Mouse (Mus musculus) MEL (cell line): ENCODE data around the gene Fam53b. TPM values are rescaled to one million over a fixed set of nuclear protein-coding genes. Genes with fewer than 3 reads are reported as not detected.

Experiments used
- DNase-seq: peaks from one replicate; pipeline ENCODE4 v3.0.0; 2011; ENCODE audit warnings: low read depth, low spot score
- H3K27ac ChIP-seq: 2 replicates; pipeline ENCODE4 v1.5.1; 2012; ENCODE audit warnings: low read depth, mild to moderate bottlenecking, control low read depth, low read length, moderate library complexity; ENCODE audit not compliant: control insufficient read depth
- H3K27me3 ChIP-seq, 2 experiments: fragments of 150-350 bp in 1 of 2; sonication (generic) in 1 of 2; 2 replicates each; pipeline ENCODE4 v1.6.1; 2012; ENCODE audit warnings: low read length in 2 of 2, mild to moderate bottlenecking in 2 of 2, improper control_type of control experiment in 1 of 2, moderate library complexity in 1 of 2; ENCODE audit not compliant: insufficient read depth in 2 of 2, control insufficient read depth in 1 of 2
- H3K36me3 ChIP-seq, 2 experiments: 2 replicates each; pipeline ENCODE4 v1.6.1; 2012 to 2014; ENCODE audit warnings: low read length in 2 of 2, improper control_type of control experiment in 1 of 2, inconsistent platforms in 1 of 2, mild to moderate bottlenecking in 1 of 2; ENCODE audit not compliant: insufficient read depth in 2 of 2, control insufficient read depth in 1 of 2
- H3K4me1 ChIP-seq, 2 experiments: fragments of 150-350 bp in 1 of 2; sonication (generic) in 1 of 2; 2 replicates each; pipeline ENCODE4 v1.6.1; 2012; ENCODE audit warnings: low read length in 2 of 2, improper control_type of control experiment in 1 of 2, mild to moderate bottlenecking in 1 of 2; ENCODE audit not compliant: insufficient read depth in 2 of 2, control insufficient read depth in 1 of 2
- H3K4me3 ChIP-seq, 2 experiments: fragments of 150-350 bp in 1 of 2; sonication (generic) in 1 of 2; 2 replicates each; pipeline ENCODE4 v1.5.1; 2012; ENCODE audit warnings: low read depth in 2 of 2, low read length in 2 of 2, mild to moderate bottlenecking in 2 of 2, moderate library complexity in 2 of 2, control low read depth in 1 of 2, improper control_type of control experiment in 1 of 2; ENCODE audit not compliant: control insufficient read depth in 1 of 2, insufficient read depth in 1 of 2
- H3K79me2 ChIP-seq: 2 replicates; pipeline ENCODE4 v1.6.1; 2012; ENCODE audit warnings: mild to moderate bottlenecking, low read length, moderate library complexity; ENCODE audit not compliant: control insufficient read depth, poor library complexity, insufficient read depth
- H3K9ac ChIP-seq: 2 replicates; pipeline ENCODE4 v1.6.1; 2012; ENCODE audit warnings: low read depth, mild to moderate bottlenecking, control low read depth, low read length, moderate library complexity; ENCODE audit not compliant: control insufficient read depth, poor library complexity, severe bottlenecking
- H3K9me3 ChIP-seq: fragments of 150-350 bp; sonication (generic); replicated peaks from 2 replicates; pipeline ENCODE4 v1.6.1; 2012; ENCODE audit warnings: mild to moderate bottlenecking, low read length, improper control_type of control experiment, moderate library complexity; ENCODE audit not compliant: insufficient read depth
- BHLHE40 ChIP-seq: IDR thresholded peaks from 2 replicates; pipeline ENCODE4 v1.6.1; 2012; ENCODE audit warnings: low read depth, mild to moderate bottlenecking, inconsistent platforms, low read length, improper control_type of control experiment, borderline replicate concordance
- CHD1 ChIP-seq: IDR thresholded peaks from 2 replicates; pipeline ENCODE4 v1.6.1; 2012; ENCODE audit warnings: low read depth, mild to moderate bottlenecking, inconsistent platforms, low read length, improper control_type of control experiment
- CTCF ChIP-seq, 3 experiments: IDR thresholded peaks in 2 of 3; conservative IDR thresholded peaks in 1 of 3; 2 replicates each; pipeline ENCODE4 v1.5.1; 2011 to 2012; ENCODE audit warnings: low read length in 3 of 3, low read depth in 2 of 3, mild to moderate bottlenecking in 2 of 3, improper control_type of control experiment in 1 of 3, inconsistent platforms in 1 of 3, mixed read lengths in 1 of 3, moderate library complexity in 1 of 3; ENCODE audit not compliant: control insufficient read depth in 1 of 3, insufficient read depth in 1 of 3, poor library complexity in 1 of 3, severe bottlenecking in 1 of 3
- E2F4 ChIP-seq: IDR thresholded peaks from 2 replicates; pipeline ENCODE4 v1.6.1; 2011; ENCODE audit warnings: low read depth, low read length, improper control_type of control experiment, borderline replicate concordance
- ELF1 ChIP-seq: IDR thresholded peaks from 2 replicates; pipeline ENCODE4 v1.6.1; 2014; ENCODE audit warnings: low read depth, mild to moderate bottlenecking, inconsistent platforms, low read length, improper control_type of control experiment, moderate library complexity
- GATA1 ChIP-seq: IDR thresholded peaks from 2 replicates; pipeline ENCODE4 v1.6.1; 2011; ENCODE audit warnings: low read depth, low read length, improper control_type of control experiment
- HCFC1 ChIP-seq: IDR thresholded peaks from 2 replicates; pipeline ENCODE4 v1.6.1; 2012; ENCODE audit warnings: low read depth, mild to moderate bottlenecking, inconsistent platforms, low read length, improper control_type of control experiment, moderate library complexity
- MAFK ChIP-seq: IDR thresholded peaks from 2 replicates; pipeline ENCODE4 v1.6.1; 2011; ENCODE audit warnings: low read depth, mild to moderate bottlenecking, low read length, improper control_type of control experiment, borderline replicate concordance
- MYC ChIP-seq: IDR thresholded peaks from 2 replicates; pipeline ENCODE4 v1.6.1; 2011; ENCODE audit warnings: low read depth, mild to moderate bottlenecking, low read length, improper control_type of control experiment, moderate library complexity
- POLR2A ChIP-seq, 2 experiments: IDR thresholded peaks; 2 replicates each; pipeline ENCODE4 v1.6.1; 2011 to 2012; ENCODE audit warnings: low read length in 2 of 2, mild to moderate bottlenecking in 2 of 2, control low read depth in 1 of 2, improper control_type of control experiment in 1 of 2, low read depth in 1 of 2, moderate library complexity in 1 of 2; ENCODE audit not compliant: control insufficient read depth in 1 of 2, insufficient read depth in 1 of 2, poor library complexity in 1 of 2
- POLR2AphosphoS5 ChIP-seq: IDR thresholded peaks from 2 replicates; pipeline ENCODE4 v1.6.1; 2012; ENCODE audit warnings: low read depth, borderline replicate concordance, mild to moderate bottlenecking, inconsistent platforms, low read length, moderate library complexity, mixed read lengths
- RAD21 ChIP-seq: IDR thresholded peaks from 2 replicates; pipeline ENCODE4 v1.6.1; 2011; ENCODE audit warnings: mild to moderate bottlenecking, low read depth, low read length, improper control_type of control experiment
- RCOR1 ChIP-seq: IDR thresholded peaks from 2 replicates; pipeline ENCODE4 v1.6.1; 2012; ENCODE audit warnings: low read depth, mild to moderate bottlenecking, inconsistent platforms, low read length, improper control_type of control experiment
- SMC3 ChIP-seq: IDR thresholded peaks from 2 replicates; pipeline ENCODE4 v1.6.1; 2011; ENCODE audit warnings: low read depth, low read length, improper control_type of control experiment
- TAL1 ChIP-seq: IDR thresholded peaks from 2 replicates; pipeline ENCODE4 v1.6.1; 2012; ENCODE audit warnings: mild to moderate bottlenecking, inconsistent platforms, low read length, moderate library complexity, mixed read lengths
- TBP ChIP-seq: IDR thresholded peaks from 2 replicates; pipeline ENCODE4 v1.8.0; 2011; ENCODE audit warnings: low read depth, low read length, improper control_type of control experiment
- TCF12 ChIP-seq: IDR thresholded peaks from 2 replicates; pipeline ENCODE4 v1.6.1; 2014; ENCODE audit warnings: low read depth, mild to moderate bottlenecking, inconsistent platforms, low read length, improper control_type of control experiment, moderate library complexity
- polyA plus RNA-seq, 2 experiments: library from polyadenylated mRNA; stranded (reverse) in 1 of 2; unstranded in 1 of 2; fragments of >175 nt in 1 of 2; fragments of >200 nt in 1 of 2; gene quantifications; 2 replicates each; pipeline versions ENCODE4 v1.2.1 to v1.2.4; 2012; ENCODE audit warnings: low replicate concordance in 2 of 2, low read depth in 1 of 2; ENCODE audit not compliant: insufficient read length in 2 of 2, insufficient read depth in 1 of 2, missing spikeins in 1 of 2
- total RNA-seq: library from RNA; depleted of rRNA; stranded (reverse); fragments of 300-350 nt; gene quantifications from 2 replicates; pipeline ENCODE4 v1.2.3, GENCODE M21; 2012

Fam53b gene
- total and polyA plus RNA-seq, 3 experiments: 7.9 to 15.4 TPM; not detected in 1

- TF ChIP-seq SMC3 (no peak), GATA1 (no peak), MAFK (no peak), TAL1 (no peak), CHD1 (no peak)
- no peaks in the 10 kb centered on the region for H3K79me2 ChIP-seq
- H3K27ac ChIP-seq: no peak overlapping the region
- H3K9me3 ChIP-seq: no peaks in the 10 kb centered on the region
- no peaks in the 10 kb centered on the region for H3K4me1 ChIP-seq
- H3K27me3 ChIP-seq: no peaks in the 10 kb centered on the region
- no peak overlapping the region for H3K9ac ChIP-seq
- no peaks in the 10 kb centered on the region for H3K36me3 ChIP-seq
- no peak for DNase-seq
- H3K4me3 ChIP-seq: no peak overlapping the region
Observed at GRCm38 (mm10) chr7:132693561-132693960, 120.1 kb downstream of the Fam53b start.

GRCm38 (mm10) chr7:132692719-132693118, 121.0 kb downstream of the Fam53b start:
- TF ChIP-seq HCFC1: no peak
- peaks cover 0 to 6% of the 10 kb centered on the region in 2 experiments; a peak in 2 of 4 replicates for H3K4me1 ChIP-seq

GRCm38 (mm10) chr7:132690716-132691472, 122.8 kb downstream of the Fam53b start:
- H3K79me2 ChIP-seq: no peaks in the 10 kb centered on the region
- no peak overlapping the region for H3K27ac ChIP-seq
- H3K4me3 ChIP-seq: no peak overlapping the region
- peaks cover 0 to 13% of the 10 kb centered on the region in 2 experiments; a peak in 2 of 4 replicates for H3K36me3 ChIP-seq
- no peak for DNase-seq
- no peak for TF ChIP-seq SMC3
- TF ChIP-seq, all 39 proteins: peak for 0
- H3K9ac ChIP-seq: no peak overlapping the region
- H3K4me1 ChIP-seq: peaks cover 8 to 21% of the 10 kb centered on the region in 2 experiments
- H3K9me3 ChIP-seq: no peaks in the 10 kb centered on the region
- no peaks in the 10 kb centered on the region for H3K27me3 ChIP-seq

More at GRCm38 (mm10) chr7:132692719-132693118, 121.0 kb downstream of the Fam53b start:
- Histone ChIP-seq H3K4me3 (no peak overlapping the region), H3K9me3 (no peaks in the 10 kb centered on the region), H3K27ac (no peak overlapping the region), H3K27me3 (no peaks in the 10 kb centered on the region), H3K79me2 (no peaks in the 10 kb centered on the region), H3K9ac (no peak overlapping the region), H3K36me3 (no peaks in the 10 kb centered on the region; a peak in 1 of 4 replicates)
- DNase-seq: no peak

- peaks cover 11 to 26% of the 10 kb centered on the region in 2 experiments for H3K4me1 ChIP-seq
Observed at GRCm38 (mm10) chr7:132689722-132690121, 124.0 kb downstream of the Fam53b start.

More at GRCm38 (mm10) chr7:132689722-132690121, 124.0 kb downstream of the Fam53b start:
- no peaks in the 10 kb centered on the region for H3K9me3 ChIP-seq
- H3K9ac ChIP-seq: no peak overlapping the region
- H3K4me3 ChIP-seq: no peak overlapping the region
- no peaks in the 10 kb centered on the region for H3K79me2 ChIP-seq
- no peak overlapping the region for H3K27ac ChIP-seq
- TF ChIP-seq RCOR1 (no peak), MYC (no peak), TCF12 (no peak), POLR2AphosphoS5 (no peak), RAD21 (no peak), BHLHE40 (no peak), E2F4 (no peak), POLR2A (IDR thresholded peaks at IDR 0.05; ENCODE audit: control insufficient read depth in 1 of 2, insufficient read depth in 1 of 2, low read depth in 1 of 2, low read length in 2 of 2, poor library complexity in 1 of 2) (no peak), CTCF (IDR thresholded peaks at IDR 0.05 in 2 of 3, conservative IDR thresholded peaks at IDR 0.05 in 1 of 3; ENCODE audit: control insufficient read depth in 1 of 3, insufficient read depth in 1 of 3, low read depth in 2 of 3, low read length in 3 of 3, poor library complexity in 1 of 3, severe bottlenecking in 1 of 3) (no peak), ELF1 (no peak), HCFC1 (no peak), TBP (no peak)
- DNase-seq: no peak
- peaks cover 0 to 17% of the 10 kb centered on the region in 2 experiments; a peak in 2 of 4 replicates for H3K36me3 ChIP-seq
- no peaks in the 10 kb centered on the region for H3K27me3 ChIP-seq
